Mouse (Mus musculus) kidney, embryonic 16.5 days (tissue): ENCODE results near the gene Adamts3. TPM values are rescaled to one million over a fixed set of nuclear protein-coding genes. Genes with fewer than 3 reads are reported as not detected.

Experiments
- ATAC-seq: fragments of 200-750 bp; cut with Nextera tagmentation; 2 replicates; pipeline ENCODE4 v1.8.0; 2017; ENCODE audit warnings: moderate TSS enrichment; ENCODE audit not compliant: low FRiP score, low TSS enrichment
- H3K27ac ChIP-seq: fragments of 300-500 bp; sonication (generic); 2 replicates; pipeline ENCODE4 v1.5.1; 2014; ENCODE audit warnings: low read length
- H3K27me3 ChIP-seq: fragments of 300-500 bp; sonication (generic); 2 replicates; pipeline ENCODE4 v1.6.1; 2014; ENCODE audit warnings: low read length, control low read depth, mixed read lengths; ENCODE audit not compliant: insufficient read depth
- H3K36me3 ChIP-seq: fragments of 300-500 bp; sonication (generic); 2 replicates; pipeline ENCODE4 v1.6.1; 2014; ENCODE audit warnings: low read length, control low read depth, mixed read lengths; ENCODE audit not compliant: insufficient read depth
- H3K4me1 ChIP-seq: fragments of 300-500 bp; sonication (generic); 2 replicates; pipeline ENCODE4 v1.6.1; 2014; ENCODE audit warnings: low read length, control low read depth, mixed read lengths; ENCODE audit not compliant: insufficient read depth
- H3K4me2 ChIP-seq: fragments of 300-500 bp; sonication (generic); replicated peaks from 2 replicates; pipeline ENCODE4 v1.6.1; 2014; ENCODE audit warnings: low read depth, low read length
- H3K4me3 ChIP-seq: fragments of 300-500 bp; sonication (generic); 2 replicates; pipeline ENCODE4 v1.5.1; 2014; ENCODE audit warnings: mild to moderate bottlenecking, low read length
- H3K9ac ChIP-seq: fragments of 300-500 bp; sonication (generic); replicated peaks from 2 replicates; pipeline ENCODE4 v1.6.1; 2014; ENCODE audit warnings: low read length
- H3K9me3 ChIP-seq: fragments of 300-500 bp; sonication (generic); 2 replicates; pipeline ENCODE4 v1.6.1; 2016; ENCODE audit warnings: low read length, control low read depth
- WGBS: fragments of 180-500 bp; shearing (Covaris S2); extraction: QIAGEN DNeasy Blood & Tissue Kit; methylation state at CpG from one replicate; pipeline ENCODE4 v1.1.7; 2014; 5-methylcytosine and 5-hydroxymethylcytosine counted together
- polyA plus RNA-seq: library from polyadenylated mRNA; unstranded; fragments of >200 nt; fragmentation: Nextera tagmentation; extraction: Ambion mirVana; gene quantifications from 2 replicates; pipeline ENCODE4 v1.2.1, GENCODE M21; 2015

The Adamts3 gene
- polyA plus RNA-seq, 1 experiment from 2014 or later, result 1.7 TPM

- WGBS, result 8% methylated on average over 8 of the region's 8 CpGs
- H3K27ac ChIP-seq, result no peak overlapping the region
- no peaks in the 10 kb centered on the region for H3K36me3 ChIP-seq
- H3K4me3 ChIP-seq, result peak overlapping the region; percentile 57
- peak overlapping the region; percentile 74; the same call in 1 of the 2 replicates for H3K9ac ChIP-seq
- H3K27me3 ChIP-seq, result no peaks in the 10 kb centered on the region
- ATAC-seq, result no peak
- H3K4me1 ChIP-seq, result peaks cover 6% of the 10 kb centered on the region; the same call in 1 of the 2 replicates
- H3K4me2 ChIP-seq, result peak overlapping the region; percentile 100
- peaks cover 5% of the 10 kb centered on the region; the same call in 1 of the 2 replicates for H3K9me3 ChIP-seq
Measured at GRCm38 (mm10) chr5:89883908-89884204, 722 bp upstream of the Adamts3 start.

DNA sequence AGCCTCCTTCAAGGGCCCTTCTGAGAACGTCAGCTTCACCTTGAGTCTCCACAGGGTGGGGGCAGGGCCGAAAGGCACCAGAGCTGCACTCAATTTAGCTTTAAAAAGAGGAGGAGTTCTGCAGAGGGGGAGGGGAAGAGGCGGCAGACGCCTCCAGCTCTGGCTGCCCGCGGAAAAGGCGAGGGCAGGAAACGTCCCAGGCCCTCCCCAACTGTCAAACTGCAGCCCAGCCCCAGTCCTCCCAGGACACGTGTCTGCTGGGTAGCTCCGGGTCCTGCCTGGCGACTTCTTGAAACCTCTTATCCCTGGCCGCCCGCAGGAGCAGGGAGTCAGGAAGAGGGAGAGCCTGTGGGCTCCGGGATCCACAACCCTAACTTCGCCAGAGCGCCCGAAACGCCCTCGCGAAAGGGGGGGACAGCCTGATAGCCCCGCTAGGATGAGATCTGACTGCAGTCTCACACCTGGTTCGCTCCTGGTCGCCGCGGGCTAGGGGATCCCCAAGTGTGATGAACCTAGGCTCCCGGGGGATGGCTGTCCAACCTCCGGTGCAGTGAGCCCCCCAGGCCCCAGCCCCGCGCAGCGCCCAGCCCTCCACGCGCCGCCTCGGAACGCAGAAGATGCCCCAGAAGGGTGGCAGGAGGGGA is 921 bp downstream of the Adamts3 start:
- Histone ChIP-seq H3K9me3 (peaks cover 5% of the 10 kb centered on the region; the same call in 1 of the 2 replicates), H3K9ac (peak overlapping the region; percentile 74), H3K4me1 (peaks cover 6% of the 10 kb centered on the region; the same call in 1 of the 2 replicates), H3K4me2 (peak overlapping the region; percentile 100), H3K27me3 (no peaks in the 10 kb centered on the region), H3K36me3 (no peaks in the 10 kb centered on the region), H3K4me3 (peak overlapping the region; percentile 57), H3K27ac (no peak overlapping the region)
- ATAC-seq, result peak; percentile 78
- under 1% methylated on average over 35 of the region's 35 CpGs for WGBS

DNA sequence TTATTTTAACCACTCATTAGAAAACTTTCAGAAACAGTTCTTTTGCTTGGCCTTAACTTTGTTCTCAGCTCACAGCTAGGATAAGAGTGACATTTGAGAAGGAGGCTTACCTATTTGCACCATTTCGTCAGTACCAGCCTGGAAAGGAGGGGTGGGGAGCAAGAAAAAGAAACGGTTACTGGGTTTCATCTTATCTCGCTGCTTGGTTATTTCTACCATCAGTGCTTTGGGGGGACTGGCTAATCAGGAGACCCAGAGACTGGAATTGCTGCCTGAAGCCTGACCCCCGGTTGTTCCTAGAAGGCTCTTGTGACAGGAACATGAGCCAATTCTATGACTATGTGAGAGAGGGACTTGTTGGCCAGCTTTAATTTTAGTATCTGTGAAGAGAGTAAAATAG is 1.7 kb downstream of the Adamts3 start:
- H3K4me2 ChIP-seq, result peak overlapping the region; percentile 100; the same call in 1 of the 2 replicates
- no peak for ATAC-seq
- H3K9ac ChIP-seq, result no peak overlapping the region
- H3K36me3 ChIP-seq, result no peaks in the 10 kb centered on the region
- H3K9me3 ChIP-seq, result peaks cover 5% of the 10 kb centered on the region; the same call in 1 of the 2 replicates
- WGBS, result 36% methylated on average over 4 of the region's 4 CpGs
- no peak overlapping the region for H3K27ac ChIP-seq
- H3K4me3 ChIP-seq, result no peak overlapping the region
- no peaks in the 10 kb centered on the region for H3K27me3 ChIP-seq
- peaks cover 6% of the 10 kb centered on the region; the same call in 1 of the 2 replicates for H3K4me1 ChIP-seq

DNA sequence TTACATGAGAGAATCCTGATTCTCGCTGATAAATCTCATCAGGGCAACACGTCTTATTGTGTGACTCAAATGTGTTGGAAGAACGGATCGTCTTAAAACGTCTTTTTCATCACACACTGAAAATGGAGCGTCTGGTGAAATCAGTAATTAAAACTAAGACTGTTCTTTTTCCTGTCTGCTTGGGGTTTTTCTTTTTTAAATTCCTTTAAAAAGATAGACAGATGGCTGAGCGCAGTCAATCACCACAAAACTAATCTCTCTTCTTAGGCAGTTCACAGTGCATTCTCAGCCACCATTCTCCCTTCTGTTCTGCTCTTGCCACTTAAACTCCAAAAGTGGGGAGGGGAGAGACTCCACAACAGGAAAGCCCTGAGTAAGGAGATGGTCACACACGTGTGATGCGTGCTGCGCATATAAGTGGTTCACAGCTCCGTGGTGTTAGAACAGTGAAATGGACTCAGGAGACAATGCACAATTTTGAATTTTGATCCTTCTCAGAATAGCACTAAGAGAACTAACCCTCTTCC is 4.2 kb downstream of the Adamts3 start:
- 73% methylated on average over 11 of the region's 11 CpGs for WGBS
- no peaks in the 10 kb centered on the region for H3K36me3 ChIP-seq
- H3K4me3 ChIP-seq, result no peak overlapping the region
- no peaks in the 10 kb centered on the region for H3K27me3 ChIP-seq
- no peak overlapping the region for H3K27ac ChIP-seq
- H3K4me2 ChIP-seq, result no peak overlapping the region
- no peak for ATAC-seq
- peaks cover 5% of the 10 kb centered on the region; the same call in 1 of the 2 replicates for H3K9me3 ChIP-seq
- no peak overlapping the region for H3K9ac ChIP-seq
- H3K4me1 ChIP-seq, result peaks cover 6% of the 10 kb centered on the region; the same call in 1 of the 2 replicates

DNA sequence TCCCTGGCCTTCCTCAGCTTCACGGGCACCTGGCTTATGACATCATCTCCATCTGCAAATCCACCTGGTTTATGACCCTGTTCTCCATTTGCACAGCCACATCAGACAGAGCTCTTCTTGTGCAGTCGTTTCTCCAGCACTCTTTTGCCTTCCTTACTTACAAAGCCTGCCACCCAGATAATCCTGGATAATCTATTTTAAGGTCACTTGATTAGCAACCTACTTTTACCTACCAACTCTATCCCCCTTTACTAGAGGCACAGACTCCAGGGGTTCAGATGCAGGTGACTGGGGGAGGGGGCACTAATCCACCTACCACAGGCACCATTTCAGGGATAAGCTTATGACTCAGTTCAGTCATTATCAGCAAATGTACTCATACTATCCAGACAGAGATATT is 10.5 kb downstream of the Adamts3 start:
- no peaks in the 10 kb centered on the region for H3K4me1 ChIP-seq
- H3K27me3 ChIP-seq, result no peaks in the 10 kb centered on the region
- no peak overlapping the region for H3K9ac ChIP-seq
- H3K36me3 ChIP-seq, result no peaks in the 10 kb centered on the region
- no peak overlapping the region for H3K27ac ChIP-seq
- no peak for ATAC-seq
- no peak overlapping the region for H3K4me3 ChIP-seq
- 39% methylated on average over 2 of the region's 2 CpGs for WGBS
- no peaks in the 10 kb centered on the region for H3K9me3 ChIP-seq
- H3K4me2 ChIP-seq, result no peak overlapping the region

- no peak overlapping the region for H3K27ac ChIP-seq
- H3K9me3 ChIP-seq, result no peaks in the 10 kb centered on the region
- no peak overlapping the region for H3K4me2 ChIP-seq
- 83% methylated on average over 4 of the region's 4 CpGs for WGBS
- H3K36me3 ChIP-seq, result no peaks in the 10 kb centered on the region
- no peak for ATAC-seq
- no peaks in the 10 kb centered on the region for H3K27me3 ChIP-seq
- no peaks in the 10 kb centered on the region for H3K4me1 ChIP-seq
- no peak overlapping the region for H3K9ac ChIP-seq
- H3K4me3 ChIP-seq, result no peak overlapping the region
Measured at GRCm38 (mm10) chr5:89859603-89860002, 23.5 kb downstream of the Adamts3 start.

DNA sequence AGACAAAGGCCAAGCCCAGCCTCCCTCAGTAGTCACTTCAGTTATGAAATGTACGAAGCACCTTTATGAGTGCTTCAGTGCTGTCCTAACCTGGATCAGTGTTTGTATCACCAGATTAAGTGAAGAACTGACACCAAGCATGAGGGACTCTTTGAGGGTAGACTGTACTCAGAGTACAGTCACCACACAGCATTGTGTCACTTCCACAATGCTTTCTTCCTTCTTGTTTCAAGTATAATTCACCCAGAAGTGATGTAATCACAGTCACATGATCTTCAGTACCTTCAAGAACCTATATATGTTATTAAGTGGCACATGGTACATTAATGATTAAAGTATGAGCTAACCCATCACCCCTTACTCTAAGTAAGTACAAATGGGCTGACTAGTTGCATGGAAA is 24.3 kb downstream of the Adamts3 start:
- H3K27me3 ChIP-seq, result no peaks in the 10 kb centered on the region
- WGBS, result 98% methylated on average over 1 of the region's 1 CpGs
- H3K4me1 ChIP-seq, result no peaks in the 10 kb centered on the region
- no peak overlapping the region for H3K27ac ChIP-seq
- H3K9me3 ChIP-seq, result no peaks in the 10 kb centered on the region
- no peak for ATAC-seq
- H3K4me3 ChIP-seq, result no peak overlapping the region
- H3K9ac ChIP-seq, result no peak overlapping the region
- H3K36me3 ChIP-seq, result no peaks in the 10 kb centered on the region
- no peak overlapping the region for H3K4me2 ChIP-seq

DNA sequence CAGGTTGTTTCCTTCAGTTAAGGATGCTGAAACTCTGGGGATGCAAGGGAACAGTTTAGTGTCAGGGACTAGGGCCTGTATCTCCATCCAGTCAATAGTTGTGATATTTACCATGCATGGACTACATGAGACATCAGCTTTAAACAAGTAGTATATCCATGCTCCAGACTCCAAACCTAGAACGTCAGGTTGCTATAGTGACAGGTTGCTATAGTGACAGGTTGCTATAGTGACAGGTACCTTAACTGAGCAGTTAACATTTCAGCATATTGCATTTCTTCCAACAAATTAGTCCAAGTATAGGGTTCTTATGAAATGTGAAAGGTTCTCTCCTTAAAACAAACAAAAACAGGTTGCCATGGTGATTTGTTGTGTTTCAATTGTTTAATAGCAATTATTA is 36.6 kb downstream of the Adamts3 start:
- no peaks in the 10 kb centered on the region for H3K27me3 ChIP-seq
- no peak overlapping the region for H3K9ac ChIP-seq
- H3K27ac ChIP-seq, result no peak overlapping the region
- no peak overlapping the region for H3K4me3 ChIP-seq
- peaks cover 6% of the 10 kb centered on the region; the same call in 1 of the 2 replicates for H3K4me1 ChIP-seq
- ATAC-seq, result no peak
- no peak overlapping the region for H3K4me2 ChIP-seq
- H3K36me3 ChIP-seq, result no peaks in the 10 kb centered on the region
- H3K9me3 ChIP-seq, result no peaks in the 10 kb centered on the region
- 71% methylated on average over 1 of the region's 1 CpGs for WGBS

DNA sequence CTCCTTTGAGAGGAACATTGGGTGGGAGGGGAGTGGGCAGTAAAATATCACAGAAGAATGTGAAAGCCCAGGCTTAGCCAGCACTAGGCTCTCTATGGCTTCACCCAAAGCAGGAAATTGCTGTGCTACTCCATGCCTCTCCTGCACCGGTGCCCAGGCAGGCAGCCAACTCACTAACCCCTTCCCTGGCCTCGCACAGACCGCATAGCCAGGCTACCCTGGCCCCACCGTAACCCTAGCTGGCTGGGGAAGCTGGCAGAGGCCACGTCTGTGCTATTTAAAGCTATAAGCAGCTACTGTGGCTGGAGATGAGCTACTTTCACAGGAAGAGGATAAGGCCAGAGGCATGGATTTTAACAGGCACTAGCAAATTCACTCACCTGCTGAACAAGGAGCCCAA is 38.8 kb downstream of the Adamts3 start:
- Histone ChIP-seq H3K4me3 (no peak overlapping the region), H3K27me3 (no peaks in the 10 kb centered on the region), H3K27ac (no peak overlapping the region), H3K4me1 (peaks cover 6% of the 10 kb centered on the region; the same call in 1 of the 2 replicates), H3K9me3 (no peaks in the 10 kb centered on the region), H3K4me2 (no peak overlapping the region), H3K36me3 (no peaks in the 10 kb centered on the region), H3K9ac (no peak overlapping the region)
- peak; percentile 91 for ATAC-seq
- WGBS, result 4% methylated on average over 5 of the region's 5 CpGs

DNA sequence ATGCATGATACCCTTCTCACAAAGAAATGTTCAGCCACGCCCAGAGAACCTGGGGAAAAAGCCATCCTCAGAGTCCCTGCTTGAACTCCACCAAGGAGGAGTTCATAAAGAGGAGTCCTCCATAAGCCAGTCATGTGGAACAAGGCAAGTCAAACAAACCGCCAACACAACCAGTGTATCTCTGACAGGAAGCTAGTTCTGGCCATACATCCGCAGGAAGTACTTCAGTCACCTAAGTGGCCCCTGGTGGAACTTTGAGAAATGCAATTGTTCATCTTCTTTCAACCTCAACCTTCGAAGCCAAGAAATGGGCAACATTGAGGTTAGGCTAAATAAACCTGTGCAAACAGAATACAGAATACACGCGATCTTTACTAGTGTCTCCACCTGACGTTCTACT is 39.7 kb downstream of the Adamts3 start:
- Histone ChIP-seq H3K4me3 (no peak overlapping the region), H3K27me3 (no peaks in the 10 kb centered on the region), H3K9ac (no peak overlapping the region), H3K36me3 (no peaks in the 10 kb centered on the region), H3K4me1 (peaks cover 6% of the 10 kb centered on the region; the same call in 1 of the 2 replicates), H3K4me2 (no peak overlapping the region), H3K9me3 (no peaks in the 10 kb centered on the region), H3K27ac (no peak overlapping the region)
- 76% methylated on average over 7 of the region's 7 CpGs for WGBS
- ATAC-seq, result no peak
